Mouse (Mus musculus): ENCODE data around the gene Tenm3. TPM values are rescaled to one million over a fixed set of nuclear protein-coding genes. Genes with fewer than 3 reads are reported as not detected.

Gene Tenm3
- polyA plus RNA-seq, 1 experiment from 2014 or later: 2.7 TPM

DNA sequence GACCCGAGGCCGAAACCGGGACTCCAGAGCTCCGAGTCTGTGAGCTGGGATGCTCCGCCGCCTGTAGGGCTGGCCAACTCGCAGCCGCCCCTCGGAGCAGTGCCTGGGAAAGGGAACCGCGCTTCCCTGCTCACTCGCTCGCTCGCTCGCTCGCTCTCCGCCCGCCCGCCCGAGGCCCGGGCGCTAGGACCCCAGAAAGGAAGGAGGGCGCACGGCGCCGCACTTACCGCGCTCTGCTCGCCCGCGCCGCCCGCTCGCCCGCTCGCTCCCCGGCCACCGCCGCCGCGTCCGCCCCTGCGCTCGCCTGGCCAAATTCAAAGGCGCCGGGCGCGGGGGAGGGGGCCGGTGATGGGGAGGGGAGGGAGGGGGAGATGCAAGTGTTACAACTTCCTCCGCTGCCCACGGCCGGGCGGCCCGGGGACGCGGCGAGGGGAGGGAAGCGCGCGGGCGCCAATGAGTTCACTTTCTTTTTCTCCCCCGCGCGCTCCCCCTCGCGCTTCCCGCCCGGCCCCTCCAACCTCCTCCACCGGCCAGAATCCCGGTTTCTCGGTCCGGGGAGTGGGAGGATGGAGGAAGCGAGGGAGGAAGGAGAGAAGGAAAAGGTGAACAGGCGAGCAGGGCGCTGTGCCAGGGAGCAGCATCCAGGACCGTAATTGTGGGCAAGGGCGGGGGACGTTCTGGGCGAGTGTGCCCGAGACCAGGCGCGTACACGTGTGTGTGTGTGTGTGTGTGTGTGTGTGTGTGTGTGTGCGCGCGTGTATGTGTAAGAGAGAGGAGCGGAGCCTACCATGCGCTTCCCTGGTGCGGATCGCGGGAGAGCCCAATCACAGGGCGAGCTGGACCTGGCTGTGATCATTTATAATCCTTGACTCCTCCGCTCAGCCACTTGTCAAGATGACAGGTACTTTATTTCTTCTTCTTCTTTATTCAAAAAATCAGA lies 490 bp downstream of the Tenm3 start:
- peak overlapping the region; percentile 57 for H3K4me2 ChIP-seq
- H3K9me3 ChIP-seq (replicated peaks): no peaks in the 10 kb centered on the region
- peak overlapping the region; percentile 45; the same call in 1 of the 2 replicates for H3K27ac ChIP-seq (replicated peaks)
- H3K9ac ChIP-seq: peak overlapping the region; percentile 18; the same call in 1 of the 2 replicates
- ATAC-seq (ENCODE audit: insufficient read depth): peak; percentile 57; the same call in 1 of the 2 replicates
- under 1% methylated on average over 87 of the region's 93 CpGs for WGBS (ENCODE audit: insufficient replicate concordance)
- no peaks in the 10 kb centered on the region for H3K4me1 ChIP-seq (replicated peaks)
- peaks cover 46% of the 10 kb centered on the region for H3K27me3 ChIP-seq
- H3K36me3 ChIP-seq (replicated peaks): no peaks in the 10 kb centered on the region
- H3K4me3 ChIP-seq (replicated peaks): peak overlapping the region; percentile 61

DNA sequence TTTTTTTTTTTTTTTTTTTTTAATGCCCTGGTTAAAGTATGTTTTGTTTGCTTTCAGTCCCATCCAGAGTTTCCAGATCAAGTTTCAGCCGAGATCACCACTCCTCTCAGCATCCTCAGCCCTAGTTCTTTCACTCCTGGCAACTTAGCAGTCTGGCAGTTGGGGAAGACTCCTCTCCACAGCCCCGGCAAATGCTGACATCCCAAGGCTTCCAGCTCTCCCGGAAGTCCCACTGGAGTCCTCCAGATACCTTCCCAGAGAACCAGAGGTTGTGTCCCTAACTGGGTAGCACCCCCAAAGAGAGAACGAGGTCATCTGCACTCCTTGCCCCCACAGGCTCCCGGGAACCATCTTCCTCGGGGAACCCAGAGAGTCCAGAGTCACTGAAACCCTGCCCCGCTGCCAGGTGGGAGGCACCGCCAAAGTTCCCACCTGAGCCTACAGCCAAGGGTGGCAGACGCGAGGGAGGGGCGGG lies 1.2 kb downstream of the Tenm3 start:
- H3K4me2 ChIP-seq: peak overlapping the region; percentile 57
- ATAC-seq (ENCODE audit: insufficient read depth): no peak; the same call in 1 of the 2 replicates

DNA sequence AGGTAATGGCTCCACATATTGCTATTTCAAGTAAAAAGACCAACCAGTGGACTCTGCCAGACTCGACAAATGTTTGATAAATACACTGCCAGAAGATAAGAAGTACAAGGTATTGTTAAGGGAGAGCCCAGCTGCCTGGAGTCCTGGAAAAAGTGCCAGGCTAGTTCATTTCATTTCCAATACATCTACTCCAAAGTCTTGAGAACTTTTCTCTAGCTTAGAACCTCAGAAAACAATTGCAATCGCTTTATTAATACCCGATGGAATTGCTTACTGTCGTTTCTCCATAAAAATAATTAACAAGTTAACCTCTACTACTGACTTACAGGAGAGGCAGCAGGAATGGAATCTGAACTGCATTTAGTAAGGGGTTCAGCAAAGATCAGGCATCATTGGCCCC lies 1.7 kb downstream of the Tenm3 start:
- H3K4me3 ChIP-seq (replicated peaks): peak overlapping the region; percentile 61; the same call in 1 of the 2 replicates
- no peaks in the 10 kb centered on the region for H3K36me3 ChIP-seq (replicated peaks)
- H3K4me2 ChIP-seq: peak overlapping the region; percentile 57
- WGBS (ENCODE audit: insufficient replicate concordance): 4% methylated on average over 4 of the region's 4 CpGs
- no peaks in the 10 kb centered on the region for H3K4me1 ChIP-seq (replicated peaks)
- H3K27me3 ChIP-seq: peaks cover 46% of the 10 kb centered on the region
- H3K27ac ChIP-seq (replicated peaks): no peak overlapping the region
- H3K9me3 ChIP-seq (replicated peaks): no peaks in the 10 kb centered on the region
- H3K9ac ChIP-seq: no peak overlapping the region
- no peak for ATAC-seq (ENCODE audit: insufficient read depth)

More for the DNA sequence above, 1.2 kb downstream of the Tenm3 start:
- peak overlapping the region; percentile 61 for H3K4me3 ChIP-seq (replicated peaks)
- H3K9me3 ChIP-seq (replicated peaks): no peaks in the 10 kb centered on the region
- H3K27me3 ChIP-seq: peaks cover 46% of the 10 kb centered on the region
- H3K4me1 ChIP-seq (replicated peaks): no peaks in the 10 kb centered on the region
- H3K27ac ChIP-seq (replicated peaks): 0 out of 2 replicates have a peak overlapping the region, but pooled peaks have one; percentile 45
- H3K9ac ChIP-seq: peak overlapping the region; percentile 18; the same call in 1 of the 2 replicates
- no peaks in the 10 kb centered on the region for H3K36me3 ChIP-seq (replicated peaks)
- WGBS (ENCODE audit: insufficient replicate concordance): 0% methylated on average over 11 of the region's 11 CpGs

DNA sequence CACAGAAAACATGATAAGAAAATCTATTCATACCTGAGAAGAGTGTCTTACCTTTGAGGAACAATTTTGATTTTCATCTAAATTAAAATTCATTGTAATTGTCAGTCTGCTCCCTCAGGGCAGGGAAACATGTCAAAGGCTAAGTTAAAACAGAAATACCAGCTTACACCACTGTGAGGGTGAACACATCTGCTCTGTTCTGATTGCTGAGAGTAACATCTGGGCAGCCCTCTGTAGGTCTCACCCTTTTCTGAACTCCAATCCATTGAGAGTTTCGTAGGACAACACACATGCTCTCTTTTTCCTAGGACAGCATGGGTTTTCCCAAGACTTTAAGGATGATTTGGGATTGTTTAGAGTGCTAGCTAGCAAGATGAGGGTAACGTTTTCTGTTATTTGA lies 8.0 kb downstream of the Tenm3 start:
- Histone ChIP-seq H3K9me3 (replicated peaks) (no peaks in the 10 kb centered on the region), H3K36me3 (replicated peaks) (no peaks in the 10 kb centered on the region), H3K4me2 (no peak overlapping the region), H3K4me1 (replicated peaks) (no peaks in the 10 kb centered on the region), H3K27me3 (no peaks in the 10 kb centered on the region), H3K4me3 (replicated peaks) (no peak overlapping the region), H3K9ac (no peak overlapping the region), H3K27ac (replicated peaks) (no peak overlapping the region)
- no peak for ATAC-seq (ENCODE audit: insufficient read depth)
- 57% methylated on average over 2 of the region's 2 CpGs for WGBS (ENCODE audit: insufficient replicate concordance)

DNA sequence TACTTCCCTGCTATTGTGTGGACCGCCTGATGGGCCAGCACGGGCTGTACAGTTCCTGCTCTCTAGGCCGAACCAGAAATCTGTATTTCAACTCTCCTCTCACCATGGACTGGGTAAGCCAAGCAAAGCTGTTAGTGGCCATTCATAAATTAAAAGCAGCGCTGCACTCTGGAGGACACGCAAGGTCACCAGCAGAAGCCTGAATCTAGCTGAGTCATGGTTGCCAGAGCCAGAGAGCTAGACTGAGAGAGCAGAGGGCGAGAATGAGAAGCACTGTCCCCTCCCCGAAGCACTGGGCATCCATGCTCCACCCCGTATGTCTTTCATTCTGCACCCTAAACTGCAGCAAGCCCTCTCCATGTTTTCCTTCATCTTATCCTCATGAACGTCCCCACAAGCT lies 16.3 kb downstream of the Tenm3 start:
- no peak overlapping the region for H3K27ac ChIP-seq (replicated peaks)
- H3K9ac ChIP-seq: no peak overlapping the region
- H3K27me3 ChIP-seq: no peaks in the 10 kb centered on the region
- H3K9me3 ChIP-seq (replicated peaks): no peaks in the 10 kb centered on the region
- no peaks in the 10 kb centered on the region for H3K4me1 ChIP-seq (replicated peaks)
- 47% methylated on average over 9 of the region's 9 CpGs for WGBS (ENCODE audit: insufficient replicate concordance)
- no peaks in the 10 kb centered on the region for H3K36me3 ChIP-seq (replicated peaks)
- no peak overlapping the region for H3K4me2 ChIP-seq
- no peak overlapping the region for H3K4me3 ChIP-seq (replicated peaks)
- no peak for ATAC-seq (ENCODE audit: insufficient read depth)

DNA sequence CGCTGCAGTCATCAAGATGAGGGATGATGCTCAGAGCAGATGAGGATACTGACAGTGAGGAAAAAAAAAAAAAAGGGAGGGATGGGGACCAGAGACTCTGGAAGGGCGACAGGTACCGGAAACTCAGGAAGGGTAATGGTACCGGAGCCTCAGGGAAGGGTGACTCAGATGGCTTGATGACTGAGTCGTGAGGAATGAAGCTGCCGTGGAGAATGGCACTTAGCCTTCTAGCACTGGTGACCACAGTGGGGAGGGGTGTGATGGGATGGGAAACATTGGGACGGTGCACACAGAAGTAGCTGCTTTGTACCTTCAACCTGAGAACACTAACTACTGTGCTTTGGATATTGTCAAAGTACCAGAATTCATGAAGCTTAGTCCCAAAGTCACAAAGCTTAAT lies 18.1 kb downstream of the Tenm3 start:
- Histone ChIP-seq H3K9ac (no peak overlapping the region), H3K36me3 (replicated peaks) (no peaks in the 10 kb centered on the region), H3K4me2 (no peak overlapping the region), H3K27me3 (no peaks in the 10 kb centered on the region), H3K4me3 (replicated peaks) (no peak overlapping the region), H3K4me1 (replicated peaks) (no peaks in the 10 kb centered on the region), H3K27ac (replicated peaks) (no peak overlapping the region), H3K9me3 (replicated peaks) (no peaks in the 10 kb centered on the region)
- ATAC-seq (ENCODE audit: insufficient read depth): no peak
- 74% methylated on average over 7 of the region's 7 CpGs for WGBS (ENCODE audit: insufficient replicate concordance)

DNA sequence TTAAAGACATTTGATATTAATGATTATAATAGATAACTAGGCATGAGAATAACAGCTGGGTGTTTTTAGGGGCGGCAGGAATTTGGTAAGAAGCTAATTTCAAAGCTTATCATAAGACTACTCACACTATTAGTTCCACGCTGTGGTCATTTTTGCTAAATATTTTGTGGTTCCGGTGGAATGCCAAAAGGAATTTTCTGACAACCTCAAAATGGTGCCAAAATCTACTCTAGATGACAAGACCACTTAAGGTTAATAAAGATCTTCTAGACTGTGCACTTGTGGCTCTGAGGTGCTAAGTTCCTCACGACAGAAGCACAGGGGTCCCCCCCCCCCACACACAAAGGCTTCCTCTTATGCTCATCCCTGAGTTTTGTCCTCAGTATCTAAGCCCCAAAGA lies 21.5 kb downstream of the Tenm3 start:
- Histone ChIP-seq H3K9ac (no peak overlapping the region), H3K9me3 (replicated peaks) (no peaks in the 10 kb centered on the region), H3K4me1 (replicated peaks) (no peaks in the 10 kb centered on the region), H3K27ac (replicated peaks) (no peak overlapping the region), H3K4me2 (no peak overlapping the region), H3K4me3 (replicated peaks) (no peak overlapping the region), H3K27me3 (no peaks in the 10 kb centered on the region), H3K36me3 (replicated peaks) (no peaks in the 10 kb centered on the region)
- ATAC-seq (ENCODE audit: insufficient read depth): no peak
- 57% methylated on average over 4 of the region's 4 CpGs for WGBS (ENCODE audit: insufficient replicate concordance)

DNA sequence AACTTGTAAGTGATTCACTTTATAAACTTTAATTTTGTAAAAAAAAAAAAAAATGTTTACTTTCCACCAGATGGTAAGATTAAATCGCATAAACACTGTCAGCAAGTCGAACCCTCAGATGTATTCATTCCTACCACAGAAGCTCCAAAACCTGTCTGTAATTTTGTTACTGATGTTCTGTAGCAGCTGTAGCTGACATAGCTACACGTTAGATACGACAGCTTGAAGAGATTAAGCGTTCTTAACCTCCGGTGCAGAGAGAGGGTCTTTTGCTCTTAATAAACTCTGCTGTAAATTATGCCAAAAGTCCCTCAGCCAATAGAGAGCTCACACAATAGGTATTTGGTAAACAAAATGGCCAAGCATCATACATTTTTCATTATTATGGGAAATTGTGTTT lies 23.8 kb downstream of the Tenm3 start:
- Histone ChIP-seq H3K9ac (no peak overlapping the region), H3K36me3 (replicated peaks) (no peaks in the 10 kb centered on the region), H3K27me3 (no peaks in the 10 kb centered on the region), H3K4me1 (replicated peaks) (no peaks in the 10 kb centered on the region), H3K4me3 (replicated peaks) (no peak overlapping the region), H3K4me2 (no peak overlapping the region), H3K9me3 (replicated peaks) (no peaks in the 10 kb centered on the region), H3K27ac (replicated peaks) (no peak overlapping the region)
- 62% methylated on average over 6 of the region's 6 CpGs for whole genome bisulfite sequencing (ENCODE audit: insufficient replicate concordance)
- ATAC-seq (ENCODE audit: insufficient read depth): no peak

DNA sequence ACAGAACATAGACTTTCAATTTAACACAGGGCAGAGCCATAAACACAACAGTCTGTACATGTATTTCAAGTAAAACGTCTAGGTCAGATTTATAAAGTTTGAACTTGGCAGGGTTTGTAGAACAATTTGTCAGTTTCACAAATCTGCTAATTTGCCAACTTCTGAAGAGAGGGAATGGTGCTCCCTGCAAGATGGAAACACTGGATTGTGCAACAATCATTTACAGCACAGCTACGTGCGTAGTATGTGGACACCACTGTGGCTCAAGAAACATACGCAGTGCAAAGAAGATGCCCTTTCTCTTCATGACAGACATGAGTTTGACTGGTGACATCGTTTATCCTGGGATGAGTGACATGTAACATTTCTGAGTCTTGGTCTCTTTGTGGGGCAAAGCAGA lies 24.4 kb downstream of the Tenm3 start:
- H3K9ac ChIP-seq: no peak overlapping the region
- no peaks in the 10 kb centered on the region for H3K36me3 ChIP-seq (replicated peaks)
- H3K27ac ChIP-seq (replicated peaks): no peak overlapping the region
- H3K4me1 ChIP-seq (replicated peaks): no peaks in the 10 kb centered on the region
- ATAC-seq (ENCODE audit: insufficient read depth): no peak
- no peak overlapping the region for H3K4me3 ChIP-seq (replicated peaks)
- no peak overlapping the region for H3K4me2 ChIP-seq
- no peaks in the 10 kb centered on the region for H3K27me3 ChIP-seq
- 57% methylated on average over 5 of the region's 5 CpGs for WGBS (ENCODE audit: insufficient replicate concordance)
- no peaks in the 10 kb centered on the region for H3K9me3 ChIP-seq (replicated peaks)

DNA sequence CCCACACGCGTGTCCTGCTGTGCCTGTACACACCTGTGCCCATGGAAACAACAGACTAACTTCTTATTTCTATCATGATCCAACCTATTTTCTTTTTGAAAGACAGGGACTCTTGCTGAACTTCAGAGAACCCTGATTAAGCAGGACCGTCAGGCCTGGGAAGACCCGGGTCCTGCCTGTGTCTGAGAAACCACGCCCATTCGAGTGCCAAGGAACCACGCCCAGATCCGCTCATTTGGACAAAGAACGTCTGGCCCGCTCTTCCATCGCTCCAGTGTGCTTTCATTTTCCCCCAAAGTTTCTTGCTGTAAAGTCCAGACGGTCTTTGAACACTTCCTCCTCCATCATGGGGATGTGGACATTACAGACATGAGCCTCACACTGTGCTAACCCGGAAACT lies 26.8 kb downstream of the Tenm3 start:
- no peak for ATAC-seq (ENCODE audit: insufficient read depth)
- no peak overlapping the region for H3K27ac ChIP-seq (replicated peaks)
- H3K4me3 ChIP-seq (replicated peaks): no peak overlapping the region
- H3K36me3 ChIP-seq (replicated peaks): no peaks in the 10 kb centered on the region
- no peaks in the 10 kb centered on the region for H3K4me1 ChIP-seq (replicated peaks)
- no peaks in the 10 kb centered on the region for H3K27me3 ChIP-seq
- 38% methylated on average over 13 of the region's 13 CpGs for WGBS (ENCODE audit: insufficient replicate concordance)
- H3K9me3 ChIP-seq (replicated peaks): no peaks in the 10 kb centered on the region
- H3K9ac ChIP-seq: no peak overlapping the region
- H3K4me2 ChIP-seq: no peak overlapping the region

DNA sequence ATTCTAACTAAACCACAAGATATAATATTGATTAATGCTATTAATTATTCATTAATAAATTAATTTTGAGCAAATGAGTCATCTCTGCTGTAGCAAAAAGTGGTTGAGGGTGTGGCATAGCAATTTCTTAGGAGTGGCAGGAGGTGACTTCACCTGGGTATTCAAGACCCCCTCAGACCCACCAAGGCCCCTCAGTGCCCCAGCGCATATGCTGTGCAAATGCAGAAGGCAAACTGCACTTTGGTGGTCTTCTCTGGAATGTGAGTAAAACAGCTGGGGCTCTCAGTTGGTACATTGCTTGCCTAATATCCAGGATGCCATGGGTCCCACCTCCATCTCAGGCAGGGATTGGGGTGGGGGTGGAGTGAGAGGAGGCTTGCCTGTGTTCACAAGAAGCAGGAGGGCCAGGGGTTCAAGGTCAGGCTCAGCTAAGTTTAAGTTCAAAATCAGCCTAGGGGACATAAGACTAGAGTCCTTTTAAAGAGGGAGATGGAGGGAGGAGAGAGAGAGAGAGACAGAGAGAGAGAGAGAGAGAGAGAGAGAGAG lies 31.5 kb downstream of the Tenm3 start:
- no peaks in the 10 kb centered on the region for H3K36me3 ChIP-seq (replicated peaks)
- WGBS (ENCODE audit: insufficient replicate concordance): 74% methylated on average over 1 of the region's 1 CpGs
- no peaks in the 10 kb centered on the region for H3K27me3 ChIP-seq
- H3K27ac ChIP-seq (replicated peaks): no peak overlapping the region
- no peaks in the 10 kb centered on the region for H3K4me1 ChIP-seq (replicated peaks)
- H3K9me3 ChIP-seq (replicated peaks): no peaks in the 10 kb centered on the region
- ATAC-seq (ENCODE audit: insufficient read depth): no peak
- H3K4me3 ChIP-seq (replicated peaks): no peak overlapping the region
- no peak overlapping the region for H3K4me2 ChIP-seq
- no peak overlapping the region for H3K9ac ChIP-seq
